Mouse (Mus musculus): ENCODE measurements around the gene Olfr1000.
"Not testable (repeated sequence)": the region's sequence is repeated elsewhere in the genome, so short reads cannot be mapped to it uniquely, and the experiment has no call there.

The Olfr1000 gene

GRCm38 (mm10) chr2:85611803-85612202, at the start of gene Olfr1000:
Gene Olfr1000, minus strand, starts transcription at chr2:85611903.
- DNase-seq (ENCODE audit: low read depth, low spot score), result no peak

GRCm38 (mm10) chr2:85650604-85651003, 38.9 kb upstream of the Olfr1000 start, which contains the start of gene Olfr1002:
Gene Olfr1002, minus strand, starts transcription at chr2:85650704.
- no peak for DNase-seq (ENCODE audit: low read depth, low spot score)

GRCm38 (mm10) chr2:85588648-85589047, 23.1 kb downstream of the Olfr1000 start, which contains the start of gene Olfr998:
Gene Olfr998, plus strand, starts transcription at chr2:85588948.
- not testable (repeated sequence) for DNase-seq (ENCODE audit: low read depth, low spot score)

GRCm38 (mm10) chr2:85578915-85579314, 32.8 kb downstream of the Olfr1000 start, which contains the start of gene Olfr996:
Gene Olfr996, plus strand, starts transcription at chr2:85579215.
- no peak for DNase-seq (ENCODE audit: low read depth, low spot score)

- no peak for DNase-seq (ENCODE audit: low read depth, low spot score)
Measured at GRCm38 (mm10) chr2:85561187-85561586, 50.5 kb downstream of the Olfr1000 start.

GRCm38 (mm10) chr2:85560226-85560625, 51.5 kb downstream of the Olfr1000 start:
- DNase-seq (ENCODE audit: low read depth, low spot score), result no peak
